Mouse (Mus musculus): ENCODE results near the gene Bahcc1.

The Bahcc1 gene

DNA sequence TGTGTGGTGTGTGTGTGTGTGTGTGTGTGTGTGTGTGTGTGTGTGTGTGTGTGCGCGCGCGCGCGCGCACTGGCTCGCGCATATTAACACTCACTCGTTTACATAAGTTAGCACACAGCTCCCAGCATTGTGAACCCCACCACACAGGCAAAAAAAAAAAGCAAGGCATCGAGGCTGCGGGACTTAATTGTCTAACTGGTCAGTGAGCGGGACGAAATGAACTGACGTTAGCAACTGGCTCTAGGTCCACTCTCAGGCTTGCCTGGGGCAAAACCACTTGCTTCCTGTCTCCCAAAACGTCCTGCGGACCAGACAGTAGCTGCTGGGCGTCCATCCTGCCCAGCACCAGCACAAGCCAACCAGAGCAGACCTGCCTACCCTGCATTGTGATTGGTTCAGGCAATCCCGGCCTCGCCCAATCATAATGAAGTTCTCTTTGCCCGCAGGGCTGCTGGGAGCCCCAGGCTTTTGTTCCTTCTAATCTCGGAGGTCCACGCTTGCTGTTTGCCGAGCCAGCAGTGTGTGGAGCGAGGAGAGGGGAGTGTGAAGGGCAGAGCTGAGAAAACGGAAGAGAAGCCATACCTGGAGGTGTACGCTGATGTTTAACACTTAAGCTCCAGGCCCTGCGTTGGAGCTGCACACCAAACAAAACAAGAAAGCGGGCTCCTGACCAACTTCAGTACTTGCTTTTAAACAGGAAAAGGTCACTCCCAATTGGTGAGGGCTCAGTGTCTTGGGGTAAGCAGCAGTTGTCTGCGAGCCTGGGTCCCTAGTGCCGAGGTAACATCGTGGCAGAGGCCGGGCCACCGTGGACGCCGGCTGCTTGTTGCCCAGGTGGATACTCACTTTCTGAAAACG lies 83.3 kb downstream of the Bahcc1 start:
- in situ Hi-C loops (cut with MseI, MboI), result no loop called here

DNA sequence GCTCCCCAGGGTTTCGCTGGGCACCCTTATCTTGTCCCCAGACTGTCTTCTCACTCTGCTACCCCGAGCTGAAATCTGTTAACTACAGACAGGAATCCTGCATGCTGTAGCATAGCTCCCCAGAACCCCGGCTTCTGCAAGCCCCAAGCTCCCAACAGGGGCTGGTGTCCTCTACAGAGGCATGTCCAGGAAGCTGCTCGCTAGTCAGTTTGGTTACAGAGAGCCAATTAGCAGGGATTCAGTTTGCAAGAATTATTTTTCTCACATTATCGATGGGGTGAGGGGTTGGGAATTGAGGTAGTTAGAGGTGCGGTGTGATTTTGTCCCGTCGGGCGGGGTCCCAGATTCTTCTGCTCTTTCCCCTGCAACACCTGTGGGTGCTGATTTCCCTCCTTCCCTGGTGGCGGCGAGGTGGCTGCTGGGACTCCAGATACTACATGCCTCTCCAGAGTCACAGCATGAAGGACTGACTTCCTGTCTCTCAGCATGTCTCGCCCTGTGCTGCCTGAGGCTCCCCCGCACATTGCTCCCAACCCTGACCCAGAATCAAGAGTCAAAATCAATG lies 84.0 kb downstream of the Bahcc1 start:
- in situ Hi-C loops (cut with MseI, MboI), result no loop called here

DNA sequence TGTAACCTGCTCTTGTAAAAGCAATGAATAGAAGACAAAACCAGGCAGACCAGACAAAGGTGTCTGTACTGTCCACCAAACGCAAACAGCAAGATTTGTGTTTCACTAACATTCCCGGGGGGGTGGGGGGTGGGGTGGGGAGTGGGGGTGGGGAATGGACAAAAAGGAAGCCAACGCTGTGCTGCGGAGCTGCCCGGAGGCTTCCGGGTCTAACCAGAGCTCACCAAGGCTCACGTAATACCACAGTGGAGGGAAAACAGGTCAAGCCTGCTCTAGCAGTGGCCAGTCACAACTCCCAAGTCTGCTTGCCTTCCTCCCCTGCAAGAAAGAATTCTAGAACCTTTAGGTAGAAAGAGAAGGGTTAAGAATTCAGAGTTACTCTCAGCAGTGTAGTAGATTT lies 84.7 kb downstream of the Bahcc1 start:
- in situ Hi-C loops (cut with MseI, MboI), result no loop called here

DNA sequence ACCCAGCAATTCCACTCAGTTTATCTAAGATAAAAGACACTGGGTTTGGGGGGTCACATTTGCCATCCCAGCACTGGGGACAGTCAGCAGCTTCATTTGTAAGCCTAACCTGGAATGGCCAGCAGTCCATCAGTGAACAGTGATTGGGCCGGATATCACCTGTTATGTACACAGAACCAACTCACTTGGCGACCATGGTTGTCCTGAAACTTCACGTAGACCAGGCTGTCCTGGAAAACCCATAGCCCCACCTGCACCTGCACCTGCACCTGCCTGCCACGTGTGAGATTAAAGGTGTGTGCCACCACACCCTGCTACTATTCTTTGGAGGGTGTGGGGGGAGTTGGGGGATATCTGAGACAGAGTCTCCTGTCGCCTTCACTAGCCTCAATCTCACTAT lies 86.6 kb downstream of the Bahcc1 start:
- in situ Hi-C loops (cut with MseI, MboI), result no loop called here

DNA sequence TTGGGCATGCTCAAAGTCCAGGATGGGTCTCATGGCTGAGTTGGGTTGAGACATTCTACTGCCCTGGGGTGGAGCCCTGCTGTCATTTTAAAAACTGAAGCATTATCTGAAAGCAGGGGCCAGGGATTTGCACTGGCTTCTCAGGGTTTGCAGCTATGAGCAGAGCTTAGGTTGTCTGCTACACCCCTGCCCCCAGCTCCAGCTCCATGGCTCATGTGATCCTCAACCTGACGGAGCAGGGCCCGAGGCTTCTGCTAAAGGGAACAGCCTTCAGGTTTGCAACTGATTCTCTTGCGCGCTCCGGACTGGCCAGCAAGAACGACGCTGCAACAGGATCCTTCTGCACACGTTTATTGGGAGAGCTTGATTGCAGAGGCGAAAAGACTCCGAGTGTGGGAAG lies 87.4 kb downstream of the Bahcc1 start:
- in situ Hi-C loops (cut with MseI, MboI), result no loop called here

DNA sequence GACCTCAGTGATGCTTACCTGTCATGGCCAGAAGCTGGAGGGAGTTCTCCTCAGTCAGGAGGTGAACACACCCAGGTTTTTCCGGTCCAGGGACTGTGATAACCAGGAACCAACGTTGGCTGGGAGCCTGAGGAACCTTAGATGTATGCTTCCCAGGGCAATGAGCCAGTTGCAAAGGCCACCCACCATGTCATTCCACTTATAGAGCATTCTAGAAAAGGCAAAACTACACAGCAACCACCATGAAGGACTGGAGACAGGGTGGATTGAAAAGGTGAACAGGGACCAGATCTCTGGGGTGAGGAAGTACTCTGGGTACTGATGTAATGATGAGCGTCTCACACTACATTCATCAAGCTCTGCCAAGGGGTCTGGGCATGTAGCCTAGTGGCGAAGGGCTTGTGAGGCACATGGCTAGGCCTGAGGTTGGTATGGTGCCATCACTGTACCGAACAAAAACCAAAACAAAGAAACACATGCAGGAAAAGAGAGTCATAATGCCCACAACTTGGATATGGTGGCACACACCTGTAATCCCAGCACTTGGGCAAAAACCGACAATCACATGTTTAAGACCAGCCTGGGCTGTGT lies 102.8 kb downstream of the Bahcc1 start:
- in situ Hi-C loops (cut with MseI, MboI), result no loop called here

DNA sequence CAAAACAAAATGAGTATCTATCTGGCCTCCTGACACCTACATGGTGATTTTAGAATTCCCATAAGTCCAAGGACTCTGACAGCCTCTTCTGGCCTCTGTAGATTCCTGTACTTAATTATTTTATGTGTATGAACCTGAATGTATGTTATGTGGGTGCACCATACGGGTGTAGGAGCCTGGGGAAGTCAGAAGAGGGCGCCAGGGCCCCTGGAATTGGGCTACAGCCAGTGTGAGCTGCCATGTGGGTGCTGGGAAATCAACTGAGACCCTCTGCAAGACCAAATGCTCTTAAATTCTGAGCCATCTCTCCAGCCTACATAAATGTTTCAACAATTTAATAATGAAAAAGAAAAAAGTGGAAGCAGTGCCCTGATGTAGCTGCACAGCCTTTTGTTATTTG lies 104.7 kb downstream of the Bahcc1 start:
- in situ Hi-C loops (cut with MseI, MboI), result no loop called here

DNA sequence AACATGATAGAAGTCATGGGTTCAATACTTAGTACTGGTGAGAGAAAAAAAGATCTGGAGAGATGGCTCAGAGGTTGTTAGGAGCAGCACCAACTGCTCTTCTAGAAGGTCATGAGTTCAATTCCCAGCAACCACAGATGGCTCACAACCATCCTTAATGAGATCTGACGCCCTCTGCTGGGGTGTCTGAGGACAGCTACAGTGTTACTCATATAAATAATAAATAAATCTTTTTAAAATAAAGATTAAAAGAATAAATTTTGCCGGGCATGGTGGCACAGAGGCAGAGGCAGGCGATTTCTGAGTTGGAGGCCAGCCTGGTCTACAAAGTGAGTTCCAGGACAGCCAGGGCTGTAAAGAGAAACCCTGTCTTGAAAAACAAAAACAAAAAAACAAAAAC lies 106.0 kb downstream of the Bahcc1 start:
- in situ Hi-C loops (cut with MseI, MboI), result no loop called here

DNA sequence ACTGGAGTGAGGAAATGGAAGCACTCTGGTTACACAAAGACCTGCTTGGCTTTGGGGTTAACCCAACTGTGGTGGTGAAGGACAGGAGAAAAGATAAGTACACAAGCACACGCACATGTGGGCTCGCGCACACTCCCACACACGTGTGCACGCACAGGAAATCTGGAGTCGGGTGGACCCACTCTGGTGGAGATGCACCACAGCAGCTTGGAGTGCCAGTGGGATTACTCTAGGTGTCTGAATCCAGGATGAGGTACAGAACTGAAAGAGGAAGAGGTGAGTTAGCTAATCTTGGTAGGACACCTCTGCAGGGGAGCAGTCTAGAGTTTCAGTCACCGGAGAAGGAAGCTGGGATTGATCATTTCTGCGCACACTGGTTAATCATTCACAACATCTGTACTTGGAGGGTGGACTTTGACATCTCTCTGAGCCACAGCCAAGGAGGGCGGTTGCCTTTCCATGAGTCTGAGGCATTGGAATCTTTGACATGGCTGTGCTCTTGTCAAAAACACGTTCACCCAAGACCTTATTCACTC lies 107.3 kb downstream of the Bahcc1 start:
- in situ Hi-C loops (cut with MseI, MboI), result no loop called here

DNA sequence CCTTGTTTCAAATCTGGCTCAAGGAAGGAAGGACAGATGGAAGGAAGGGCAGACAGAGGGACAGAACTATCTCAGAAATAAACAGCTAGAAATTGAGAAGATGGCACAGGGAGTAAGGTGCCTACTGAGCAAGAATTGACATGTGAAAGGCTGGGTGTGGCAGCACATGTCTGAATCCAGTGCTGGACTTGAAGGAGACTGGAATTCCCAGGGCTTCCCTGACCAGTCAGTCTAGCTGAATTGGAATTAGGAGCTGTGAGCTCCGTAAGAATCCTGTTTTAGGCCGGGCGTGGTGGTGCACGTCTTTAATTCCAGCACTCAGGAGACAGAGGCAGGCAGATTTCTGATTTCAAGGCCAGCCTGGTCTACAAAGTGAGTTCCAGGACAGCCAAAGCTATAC lies 108.9 kb downstream of the Bahcc1 start:
- in situ Hi-C loops (cut with MseI, MboI), result no loop called here

Data from mouse trophoblast stem cell (cell line).